Mouse (Mus musculus): Measurements from ENCODE around the gene Gm4131.

Gene Gm4131

DNA sequence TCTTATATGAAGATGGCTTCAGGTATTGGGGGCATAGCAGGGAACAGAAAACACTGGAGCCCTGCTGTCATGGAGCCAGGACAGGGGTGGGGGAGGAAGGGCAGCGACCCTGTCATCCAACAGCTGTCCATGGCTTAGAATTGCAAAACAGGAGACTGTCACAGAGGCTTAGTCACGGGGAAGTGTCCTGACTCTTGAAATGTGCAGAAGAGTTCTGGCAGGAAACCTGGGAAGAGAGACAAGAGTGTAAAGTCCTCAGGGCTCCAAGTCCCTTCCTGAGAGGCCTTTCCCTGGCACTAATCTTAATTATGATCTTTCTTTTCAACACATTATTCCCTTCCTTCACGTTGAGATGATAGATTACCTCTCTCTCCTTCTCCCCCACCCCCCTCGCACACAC lies 16.6 kb downstream of the Gm4131 start:
- in situ Hi-C loops (cut with MboI, MseI) = no loop called here

GRCm38 (mm10) chr14:62546746-62547145 lies 20.0 kb downstream of the Gm4131 start:
- in situ Hi-C loops (cut with MboI, MseI) = no loop called here

DNA sequence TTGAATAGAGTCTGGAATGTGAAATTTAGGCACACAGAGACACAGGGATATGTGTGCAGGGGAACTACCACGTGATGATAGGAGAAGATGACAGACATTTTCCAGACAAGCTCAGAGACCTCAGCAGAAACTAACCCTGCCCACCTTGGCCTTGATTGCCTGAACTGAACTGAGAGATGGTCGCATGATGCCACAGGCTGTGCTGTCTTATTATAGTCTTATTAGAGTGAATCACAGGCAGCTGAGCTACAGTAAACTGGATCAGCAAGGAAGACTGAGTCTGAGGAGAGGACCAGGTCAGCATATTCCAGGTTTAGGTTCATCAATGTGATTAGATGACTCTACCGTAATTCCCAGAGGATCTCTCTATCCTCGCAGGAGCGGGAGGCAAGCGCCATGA lies 20.4 kb downstream of the Gm4131 start:
- in situ Hi-C loops (cut with MboI, MseI) = no loop called here

DNA sequence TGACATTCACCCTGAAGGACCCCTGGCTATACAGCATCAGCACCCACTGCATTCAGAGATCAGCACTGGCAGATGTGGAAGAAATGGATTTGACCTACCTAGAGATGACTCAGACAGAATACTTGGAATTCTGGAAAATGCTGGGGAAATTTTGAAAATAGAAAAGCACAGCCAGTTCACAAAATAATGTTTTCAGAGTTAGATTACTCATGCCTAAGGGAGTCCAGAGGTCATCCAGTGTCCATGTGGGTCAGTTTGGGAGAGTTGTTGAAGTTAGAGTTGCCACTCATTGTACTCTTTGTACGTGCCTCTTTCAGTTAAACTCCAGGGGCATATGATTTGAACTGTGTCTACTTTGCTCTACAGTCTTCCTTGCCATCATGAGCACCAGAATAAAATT lies 25.0 kb downstream of the Gm4131 start:
- in situ Hi-C loops (cut with MboI, MseI) = no loop called here

DNA sequence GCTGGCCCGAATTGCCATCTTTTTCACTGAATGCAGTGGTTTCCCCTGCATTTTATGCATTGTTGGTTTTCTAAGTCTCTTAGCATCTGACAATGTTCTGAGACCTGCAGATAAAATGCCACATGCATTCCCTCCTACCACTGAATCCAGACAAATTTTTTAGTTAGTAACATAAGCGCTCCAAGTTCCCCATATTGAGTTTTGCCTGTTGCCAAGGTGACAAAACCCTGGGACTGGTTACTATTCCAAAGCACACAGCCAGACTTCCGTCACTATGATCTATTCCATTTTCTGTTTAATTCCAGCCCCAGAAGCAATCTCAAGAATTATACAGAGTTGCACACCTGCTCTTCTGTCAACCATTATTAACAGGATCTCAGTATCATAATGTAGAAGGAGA lies 26.9 kb downstream of the Gm4131 start:
- in situ Hi-C loops (cut with MboI, MseI) = no loop called here

DNA sequence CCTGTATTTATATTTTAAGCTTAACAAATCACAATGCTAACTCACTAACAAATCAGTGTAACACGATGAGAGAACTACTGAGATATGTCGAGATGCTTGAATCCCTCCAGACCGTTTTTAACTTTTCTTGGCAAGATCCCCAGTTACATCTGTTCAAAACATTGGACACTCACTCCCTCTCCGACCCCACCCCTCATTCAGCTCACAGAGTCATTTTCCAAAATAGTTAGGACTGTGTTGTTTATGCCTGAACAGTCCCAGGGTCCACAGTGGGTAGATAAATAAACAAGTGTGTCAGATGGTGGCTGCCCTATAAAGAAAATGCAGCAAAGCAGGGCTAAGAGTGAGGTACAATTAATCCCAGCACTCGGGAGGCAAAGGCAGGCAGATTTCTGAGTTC lies 29.7 kb downstream of the Gm4131 start:
- in situ Hi-C loops (cut with MboI, MseI) = no loop called here

DNA sequence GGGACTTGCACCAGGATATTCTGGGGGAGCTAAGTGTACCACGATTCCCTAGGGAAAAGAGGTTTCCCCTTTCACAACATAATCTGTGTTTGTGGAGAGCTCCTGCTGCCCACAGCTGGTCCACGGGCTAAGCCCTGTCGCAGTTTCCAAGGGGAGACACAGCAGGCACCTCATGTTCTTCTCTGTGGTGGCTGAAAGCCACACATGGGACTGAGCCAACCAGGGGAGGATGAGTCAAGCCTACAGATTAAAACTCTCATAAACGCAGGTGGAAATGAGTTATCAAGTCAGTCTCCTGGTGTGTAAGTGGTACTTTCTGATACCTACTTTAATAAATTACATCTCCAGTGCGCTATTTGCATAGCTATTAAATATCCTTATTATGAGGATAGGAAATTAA lies 30.6 kb downstream of the Gm4131 start:
- in situ Hi-C loops (cut with MboI, MseI) = no loop called here

DNA sequence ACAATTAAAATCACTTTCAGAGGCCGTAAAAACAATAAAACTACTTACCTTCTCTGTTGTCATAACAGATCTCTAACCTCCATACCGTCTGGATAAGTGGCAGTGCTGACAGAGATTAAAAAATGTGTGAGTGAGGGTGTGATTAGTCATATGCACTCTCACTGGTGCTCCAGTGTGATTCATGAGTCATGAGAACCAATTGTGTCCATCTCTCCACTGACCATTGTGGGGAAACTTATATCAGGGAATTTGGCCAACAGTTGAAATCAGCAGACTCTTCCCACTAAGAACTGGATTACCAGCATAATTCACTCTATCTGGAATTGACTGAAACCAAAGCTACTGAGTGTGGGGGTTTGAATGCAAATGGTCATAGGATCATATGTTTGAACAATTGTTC lies 35.8 kb downstream of the Gm4131 start:
- in situ Hi-C loops (cut with MboI, MseI) = no loop called here

DNA sequence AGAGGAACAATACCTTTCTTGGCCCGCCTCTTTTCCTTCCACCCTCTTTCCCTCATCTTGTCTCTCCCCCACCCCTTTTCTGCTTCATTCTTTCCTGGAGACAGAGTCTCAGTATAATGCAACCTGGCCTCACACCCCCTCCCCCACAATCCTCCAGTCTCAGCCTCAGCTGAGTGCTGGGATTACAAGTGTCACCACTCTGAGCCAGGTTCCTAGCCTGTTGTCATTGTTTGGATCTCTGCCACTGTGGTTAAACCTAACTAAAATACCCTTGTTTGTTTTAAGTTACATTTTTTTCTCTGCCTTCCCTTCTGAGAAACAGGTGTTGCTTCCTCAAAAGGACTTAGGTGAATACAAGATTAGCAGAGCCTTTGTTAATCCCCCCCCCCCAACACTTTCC lies 53.9 kb downstream of the Gm4131 start:
- in situ Hi-C loops (cut with MboI, MseI) = no loop called here

DNA sequence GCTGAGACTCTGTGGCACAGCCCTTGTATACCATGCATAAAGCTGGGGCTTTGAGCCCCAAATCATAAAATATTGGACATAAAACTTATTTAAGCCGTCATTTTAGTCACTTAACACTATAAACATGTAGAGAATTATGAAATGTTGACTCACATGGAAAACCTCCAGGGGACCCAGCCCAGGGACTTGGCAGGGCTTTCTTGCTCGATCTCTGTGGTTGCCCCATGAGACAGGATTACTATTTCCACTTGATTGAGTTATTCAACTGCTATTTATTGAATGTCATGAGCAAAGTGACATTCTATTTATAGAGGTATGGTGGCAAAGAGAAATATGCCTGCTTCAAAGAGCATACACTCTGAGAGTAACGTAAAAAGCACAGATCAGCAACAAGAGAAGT lies 57.4 kb downstream of the Gm4131 start:
- in situ Hi-C loops (cut with MboI, MseI) = no loop called here

DNA sequence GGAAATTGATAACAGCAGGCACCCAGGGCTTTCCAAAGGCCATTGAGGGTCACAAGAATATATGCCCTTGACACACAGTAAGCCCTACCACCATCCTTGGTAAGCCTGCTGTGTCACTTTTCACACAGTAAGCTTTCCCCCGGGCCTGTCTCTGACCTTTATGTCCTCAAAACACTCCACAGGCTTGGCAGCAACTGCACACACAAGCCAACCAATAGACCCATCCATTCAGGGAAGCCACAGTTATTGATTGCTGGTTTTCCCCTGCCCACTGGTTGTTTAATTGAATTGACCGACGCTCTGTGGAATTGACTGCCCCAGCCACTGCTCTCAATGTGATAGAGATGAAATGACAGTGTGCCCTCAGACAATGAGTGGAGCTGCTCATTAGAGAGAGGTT lies 60.5 kb downstream of the Gm4131 start:
- in situ Hi-C loops (cut with MboI, MseI) = no loop called here

DNA sequence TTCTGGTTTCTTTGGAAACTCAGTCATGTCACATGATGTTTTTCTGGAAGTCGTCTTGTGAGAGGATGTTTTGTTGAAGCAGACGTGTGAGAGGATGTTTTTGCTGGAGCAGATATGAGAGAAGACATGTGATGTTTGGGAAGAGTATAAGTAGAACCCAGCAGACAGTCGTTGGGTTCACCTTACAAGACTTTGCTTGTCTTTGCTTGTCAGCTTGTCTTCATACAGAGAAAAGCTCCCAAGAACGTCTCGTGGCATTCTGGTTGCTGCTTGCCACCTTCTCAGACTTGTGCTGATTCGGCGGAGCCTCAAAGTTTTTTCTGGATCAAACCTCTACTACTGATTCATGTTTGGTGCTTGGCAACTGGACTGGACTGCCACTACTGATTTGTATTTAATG lies 69.3 kb downstream of the Gm4131 start:
- in situ Hi-C loops (cut with MboI, MseI) = no loop called here

GRCm38 (mm10) chr14:62496501-62496900 lies 70.2 kb downstream of the Gm4131 start:
- in situ Hi-C loops (cut with MboI, MseI) = no loop called here

DNA sequence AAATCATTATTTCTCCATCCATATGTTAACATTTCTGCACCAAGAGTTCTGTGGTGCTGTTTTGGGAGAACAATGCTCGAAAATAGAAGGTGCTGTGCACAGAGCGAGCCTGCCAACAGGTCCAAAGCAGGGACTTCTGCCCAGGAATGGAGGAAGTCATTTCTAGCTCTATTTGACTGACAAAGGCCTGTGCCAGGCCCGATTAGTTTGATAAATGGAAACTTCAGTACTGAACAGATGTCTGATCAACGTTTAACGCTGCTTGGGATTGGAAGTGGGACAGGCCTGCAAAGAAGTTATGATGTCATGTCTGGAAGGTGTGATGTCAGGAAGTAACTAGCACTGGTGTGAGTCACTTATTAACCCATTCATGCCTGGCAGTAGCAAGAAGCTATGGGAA lies 73.3 kb downstream of the Gm4131 start:
- in situ Hi-C loops (cut with MboI, MseI) = no loop called here

GRCm38 (mm10) chr14:62492196-62492850 lies 74.4 kb downstream of the Gm4131 start:
- in situ Hi-C loops (cut with MboI, MseI) = no loop called here

DNA sequence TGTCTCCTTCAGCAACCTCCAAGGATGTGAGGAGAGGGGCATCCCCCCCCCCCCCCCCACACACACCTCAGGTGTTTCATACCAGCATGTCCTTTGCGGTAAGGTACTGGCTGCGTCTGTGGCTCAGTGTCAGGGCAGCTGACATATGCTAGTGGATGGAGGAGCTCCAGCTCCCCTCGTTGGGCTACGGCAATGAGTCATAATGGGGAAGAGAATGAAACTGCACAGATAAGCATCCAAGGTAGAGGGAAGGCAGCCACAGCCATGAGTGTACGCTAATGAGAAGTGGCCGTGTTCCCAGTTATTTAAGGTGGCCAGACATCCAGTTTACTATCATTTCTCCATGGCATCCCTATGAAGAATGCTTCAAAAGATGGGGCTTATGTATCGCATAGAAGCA lies 78.5 kb downstream of the Gm4131 start:
- in situ Hi-C loops (cut with MboI, MseI) = no loop called here

DNA sequence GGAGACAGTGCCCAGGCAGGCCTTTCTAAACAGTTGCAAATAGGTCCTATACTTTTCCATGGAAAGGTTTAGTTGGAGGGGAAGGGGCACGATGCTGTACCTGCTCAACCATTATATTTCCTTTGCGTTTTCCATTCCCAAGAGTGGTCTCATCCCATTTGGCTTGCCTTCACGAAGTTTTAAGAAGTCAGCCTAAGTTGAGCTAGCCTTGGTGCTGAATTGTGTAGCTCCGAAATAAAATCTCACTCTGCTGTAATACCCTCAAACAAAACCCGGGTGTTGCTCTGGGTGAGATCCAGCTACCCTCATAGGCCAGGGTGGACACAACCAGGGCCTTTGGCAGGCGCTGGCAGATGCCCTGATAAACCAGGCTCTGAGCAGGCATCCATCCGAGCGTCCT lies 85.3 kb downstream of the Gm4131 start:
- in situ Hi-C loops (cut with MboI, MseI) = no loop called here

GRCm38 (mm10) chr14:62479395-62479794 lies 87.3 kb downstream of the Gm4131 start:
- in situ Hi-C loops (cut with MboI, MseI) = no loop called here

DNA sequence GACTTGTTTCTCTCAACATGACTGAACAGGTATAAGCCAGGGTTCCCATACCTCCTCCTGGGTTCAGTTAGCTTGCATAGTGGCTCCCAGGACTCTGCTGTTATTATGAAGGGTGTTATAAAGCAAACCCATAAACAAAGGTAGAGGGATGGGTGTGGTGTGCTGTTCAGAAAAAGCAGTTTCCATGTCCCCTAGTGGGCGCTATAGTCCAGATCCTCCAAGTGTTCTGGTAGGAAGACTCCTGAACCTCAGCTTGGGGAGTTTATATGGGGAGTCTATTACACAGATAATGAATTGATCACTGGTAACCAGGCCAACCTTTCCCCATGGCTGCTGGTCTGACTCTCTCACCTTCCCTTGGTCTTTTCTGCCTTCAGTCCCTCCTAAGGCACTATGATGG lies 92.2 kb downstream of the Gm4131 start:
- in situ Hi-C loops (cut with MboI, MseI) = no loop called here

GRCm38 (mm10) chr14:62472061-62472460 lies 94.7 kb downstream of the Gm4131 start:
- in situ Hi-C loops (cut with MboI, MseI) = no loop called here

DNA sequence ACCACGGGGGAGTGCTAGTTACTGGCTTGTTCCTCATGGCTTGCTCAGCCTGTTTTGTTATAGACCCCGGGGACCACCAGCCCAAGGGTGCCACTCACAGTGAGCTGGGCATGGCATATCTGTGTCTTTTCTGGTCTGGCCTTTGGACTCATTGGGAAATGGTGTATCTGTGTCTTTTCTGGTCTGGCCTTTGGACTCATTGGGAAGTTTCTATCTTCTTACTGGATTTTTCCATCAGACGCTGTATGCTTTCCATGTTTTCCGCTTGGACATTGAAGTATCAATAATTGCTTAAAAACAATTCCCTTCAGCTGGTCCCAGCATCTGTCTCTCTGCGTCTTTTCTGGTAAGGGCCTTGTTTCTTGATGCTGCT lies 98.0 kb downstream of the Gm4131 start:
- in situ Hi-C loops (cut with MboI, MseI) = loop anchor here (10.0 kb wide), 1 partner anchor 56 kb away; no protein-coding TSS in a partner anchor

GRCm38 (mm10) chr14:62468119-62468752 lies 98.5 kb downstream of the Gm4131 start:
- in situ Hi-C loops (cut with MboI, MseI) = loop anchor here (10.0 kb wide), 1 partner anchor 57 kb away; no protein-coding TSS in a partner anchor

DNA sequence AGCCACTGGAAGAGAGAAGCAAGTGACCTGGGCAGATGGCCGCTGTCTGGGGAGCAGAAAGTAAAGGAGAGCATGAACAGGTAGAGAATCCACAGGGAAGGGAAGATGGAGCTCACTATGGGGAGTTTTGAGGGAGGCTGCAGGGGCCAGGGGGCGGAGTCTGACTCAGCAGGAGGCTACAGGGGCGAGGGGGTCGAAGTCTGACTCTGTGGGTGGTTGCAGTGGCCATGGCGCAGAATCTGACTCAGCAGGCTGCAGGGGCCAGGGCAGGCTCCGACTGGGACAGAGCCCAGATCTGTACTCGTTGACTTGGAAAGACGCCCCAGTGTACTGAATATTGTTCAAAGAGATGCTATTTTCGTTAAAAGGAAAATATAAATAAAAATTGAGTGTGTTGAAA lies 101.8 kb downstream of the Gm4131 start:
- in situ Hi-C loops (cut with MboI, MseI) = loop anchor here (10.0 kb wide), 1 partner anchor 60 kb away; no protein-coding TSS in a partner anchor

DNA sequence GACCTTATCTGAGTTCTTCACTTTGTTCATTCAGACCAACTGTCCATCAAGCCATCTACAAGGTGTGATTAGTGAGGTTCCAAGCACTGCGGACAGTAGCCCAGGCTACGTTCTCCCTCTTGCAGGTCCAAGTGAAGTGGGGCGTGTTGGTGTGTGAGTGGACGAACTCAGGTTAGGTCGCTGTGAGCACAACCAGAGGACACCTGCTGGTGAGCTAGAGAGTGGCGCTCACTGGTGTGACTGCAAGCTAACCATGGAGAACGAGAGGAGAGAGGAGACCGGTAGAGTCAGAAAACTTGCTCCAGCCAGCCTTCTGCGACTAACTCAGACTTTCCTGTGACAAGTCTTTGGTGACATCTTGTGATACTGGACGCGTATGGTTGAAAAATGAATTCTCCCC lies 107.2 kb downstream of the Gm4131 start:
- in situ Hi-C loops (cut with MboI, MseI) = loop anchor here (5.0 to 10.0 kb wide), 2 partner anchors 187 to 925 kb away; no protein-coding TSS in a partner anchor

Measured in T-helper 1 cell (primary cell).